Mouse (Mus musculus) embryonic facial prominence, embryonic 15.5 days (tissue): ENCODE measurements around the gene Gm973. TPM values are rescaled to one million over a fixed set of nuclear protein-coding genes. Genes with fewer than 3 reads are reported as not detected.

Source experiments
- ATAC-seq: fragments of 200-750 bp; cut with Nextera tagmentation; 2 replicates; pipeline ENCODE4 v1.8.0; 2017; ENCODE audit warnings: low read depth, moderate TSS enrichment; ENCODE audit not compliant: insufficient number of reproducible peaks, low FRiP score, low TSS enrichment
- H3K27ac ChIP-seq: fragments of 300-500 bp; sonication (generic); replicated peaks from 2 replicates; pipeline ENCODE4 v1.5.1; 2015; ENCODE audit warnings: mild to moderate bottlenecking, inconsistent platforms
- H3K27me3 ChIP-seq: fragments of 300-500 bp; sonication (generic); 2 replicates; pipeline ENCODE4 v1.6.1; 2015; ENCODE audit warnings: inconsistent platforms
- H3K36me3 ChIP-seq: fragments of 300-500 bp; sonication (generic); 2 replicates; pipeline ENCODE4 v1.6.1; 2015; ENCODE audit warnings: mild to moderate bottlenecking, inconsistent platforms
- H3K4me1 ChIP-seq: fragments of 300-500 bp; sonication (generic); 2 replicates; pipeline ENCODE4 v1.6.1; 2015; ENCODE audit warnings: inconsistent platforms
- H3K4me2 ChIP-seq: fragments of 300-500 bp; sonication (generic); replicated peaks from 2 replicates; pipeline ENCODE4 v1.6.1; 2015; ENCODE audit warnings: mild to moderate bottlenecking, inconsistent platforms
- H3K4me3 ChIP-seq: fragments of 300-500 bp; sonication (generic); replicated peaks from 2 replicates; pipeline ENCODE4 v1.5.1; 2015; ENCODE audit warnings: mild to moderate bottlenecking, inconsistent platforms
- H3K9ac ChIP-seq: fragments of 300-500 bp; sonication (generic); 2 replicates; pipeline ENCODE4 v1.6.1; 2015; ENCODE audit warnings: inconsistent platforms
- H3K9me3 ChIP-seq: fragments of 300-500 bp; sonication (generic); replicated peaks from 2 replicates; pipeline ENCODE4 v1.6.1; 2016; ENCODE audit warnings: inconsistent platforms
- WGBS: fragments of 180-500 bp; shearing (Covaris S2); methylation state at CpG from one replicate; pipeline ENCODE4 v1.1.7; 2015; 5-methylcytosine and 5-hydroxymethylcytosine counted together
- polyA plus RNA-seq: library from polyadenylated mRNA; unstranded; fragments of >200 nt; fragmentation: Nextera tagmentation; extraction: Ambion mirVana; gene quantifications from 2 replicates; pipeline ENCODE4 v1.2.1, GENCODE M21; 2015

Gm973 gene
- polyA plus RNA-seq, 1 experiment from 2014 or later, result 13.4 TPM

- ATAC-seq, result no peak
- Histone ChIP-seq H3K4me1 (no peaks in the 10 kb centered on the region), H3K36me3 (no peaks in the 10 kb centered on the region), H3K9me3 (no peaks in the 10 kb centered on the region), H3K27ac (no peak overlapping the region), H3K4me2 (no peak overlapping the region), H3K4me3 (no peak overlapping the region), H3K27me3 (no peaks in the 10 kb centered on the region), H3K9ac (no peak overlapping the region)
- 64% methylated on average over 7 of the region's 7 CpGs for WGBS
These were observed 33.1 kb downstream of the Gm973 start for GRCm38 (mm10) chr1:59549036-59549675.

GRCm38 (mm10) chr1:59550227-59550626, 34.2 kb downstream of the Gm973 start:
- no peak overlapping the region for H3K27ac ChIP-seq
- no peaks in the 10 kb centered on the region for H3K9me3 ChIP-seq
- H3K27me3 ChIP-seq, result no peaks in the 10 kb centered on the region
- WGBS, result 57% methylated on average over 6 of the region's 6 CpGs
- no peak overlapping the region for H3K9ac ChIP-seq
- H3K4me2 ChIP-seq, result no peak overlapping the region
- no peaks in the 10 kb centered on the region for H3K4me1 ChIP-seq
- no peak for ATAC-seq
- H3K36me3 ChIP-seq, result no peaks in the 10 kb centered on the region
- no peak overlapping the region for H3K4me3 ChIP-seq

GRCm38 (mm10) chr1:59550996-59551395, 34.9 kb downstream of the Gm973 start:
- Histone ChIP-seq H3K9ac (no peak overlapping the region), H3K4me1 (no peaks in the 10 kb centered on the region), H3K36me3 (no peaks in the 10 kb centered on the region), H3K4me3 (no peak overlapping the region), H3K4me2 (no peak overlapping the region), H3K27me3 (no peaks in the 10 kb centered on the region), H3K9me3 (no peaks in the 10 kb centered on the region), H3K27ac (no peak overlapping the region)
- ATAC-seq, result no peak
- WGBS, result 60% methylated on average over 11 of the region's 11 CpGs

GRCm38 (mm10) chr1:59553708-59554107, 37.6 kb downstream of the Gm973 start:
- H3K36me3 ChIP-seq, result no peaks in the 10 kb centered on the region
- WGBS, result 38% methylated on average over 5 of the region's 5 CpGs
- no peak overlapping the region for H3K4me2 ChIP-seq
- H3K9ac ChIP-seq, result no peak overlapping the region
- H3K27ac ChIP-seq, result no peak overlapping the region
- no peaks in the 10 kb centered on the region for H3K27me3 ChIP-seq
- no peak overlapping the region for H3K4me3 ChIP-seq
- H3K4me1 ChIP-seq, result no peaks in the 10 kb centered on the region
- no peak for ATAC-seq
- H3K9me3 ChIP-seq, result no peaks in the 10 kb centered on the region

- Histone ChIP-seq H3K27me3 (no peaks in the 10 kb centered on the region), H3K9me3 (no peaks in the 10 kb centered on the region), H3K27ac (no peak overlapping the region), H3K9ac (no peak overlapping the region), H3K4me3 (no peak overlapping the region), H3K36me3 (no peaks in the 10 kb centered on the region), H3K4me1 (peaks cover 12% of the 10 kb centered on the region), H3K4me2 (no peak overlapping the region)
- WGBS, result 46% methylated on average over 2 of the region's 2 CpGs
- no peak for ATAC-seq
These were observed 47.5 kb downstream of the Gm973 start for GRCm38 (mm10) chr1:59563581-59563980.

GRCm38 (mm10) chr1:59565804-59566203, 49.7 kb downstream of the Gm973 start:
- Histone ChIP-seq H3K4me2 (no peak overlapping the region), H3K36me3 (no peaks in the 10 kb centered on the region), H3K9ac (no peak overlapping the region), H3K27ac (peak overlapping the region; percentile 35; the same call in 1 of the 2 replicates), H3K9me3 (no peaks in the 10 kb centered on the region), H3K27me3 (no peaks in the 10 kb centered on the region), H3K4me1 (peaks cover 16% of the 10 kb centered on the region), H3K4me3 (no peak overlapping the region)
- ATAC-seq, result no peak
- 67% methylated on average over 5 of the region's 5 CpGs for WGBS

- Histone ChIP-seq H3K4me3 (no peak overlapping the region), H3K9ac (no peak overlapping the region), H3K27me3 (no peaks in the 10 kb centered on the region), H3K9me3 (no peaks in the 10 kb centered on the region), H3K27ac (peak overlapping the region; percentile 35; the same call in 1 of the 2 replicates), H3K4me2 (no peak overlapping the region), H3K36me3 (no peaks in the 10 kb centered on the region), H3K4me1 (peaks cover 16% of the 10 kb centered on the region)
- ATAC-seq, result no peak
- WGBS, result 67% methylated on average over 7 of the region's 7 CpGs
These were observed 50.2 kb downstream of the Gm973 start for GRCm38 (mm10) chr1:59566281-59566680.

- no peak for ATAC-seq
- Histone ChIP-seq H3K4me1 (peaks cover 16% of the 10 kb centered on the region), H3K9ac (no peak overlapping the region)
These were observed 50.9 kb downstream of the Gm973 start for GRCm38 (mm10) chr1:59566926-59567325.

GRCm38 (mm10) chr1:59567521-59567920, 51.5 kb downstream of the Gm973 start:
- no peak for ATAC-seq
- H3K36me3 ChIP-seq, result no peaks in the 10 kb centered on the region
- H3K4me1 ChIP-seq, result peaks cover 16% of the 10 kb centered on the region
- no peak overlapping the region for H3K9ac ChIP-seq
- WGBS, result 90% methylated on average over 4 of the region's 4 CpGs
- H3K4me2 ChIP-seq, result no peak overlapping the region
- peak overlapping the region; percentile 2; the same call in 1 of the 2 replicates for H3K27ac ChIP-seq
- H3K9me3 ChIP-seq, result no peaks in the 10 kb centered on the region
- H3K27me3 ChIP-seq, result no peaks in the 10 kb centered on the region
- no peak overlapping the region for H3K4me3 ChIP-seq

More at GRCm38 (mm10) chr1:59566926-59567325, 50.9 kb downstream of the Gm973 start:
- H3K27ac ChIP-seq, result 0 out of 2 replicates have a peak overlapping the region, but pooled peaks have one; percentile 35
- no peak overlapping the region for H3K4me2 ChIP-seq
- WGBS, result 48% methylated on average over 6 of the region's 6 CpGs
- no peaks in the 10 kb centered on the region for H3K9me3 ChIP-seq
- H3K27me3 ChIP-seq, result no peaks in the 10 kb centered on the region
- H3K4me3 ChIP-seq, result no peak overlapping the region
- no peaks in the 10 kb centered on the region for H3K36me3 ChIP-seq

- no peaks in the 10 kb centered on the region for H3K9me3 ChIP-seq
- H3K27me3 ChIP-seq, result no peaks in the 10 kb centered on the region
- no peak for ATAC-seq
These were observed 52.2 kb downstream of the Gm973 start for GRCm38 (mm10) chr1:59568283-59568682.

GRCm38 (mm10) chr1:59569301-59569700, 53.2 kb downstream of the Gm973 start:
- ATAC-seq, result no peak
- Histone ChIP-seq H3K9ac (no peak overlapping the region), H3K4me1 (peaks cover 16% of the 10 kb centered on the region), H3K4me2 (no peak overlapping the region), H3K27ac (no peak overlapping the region), H3K27me3 (no peaks in the 10 kb centered on the region), H3K36me3 (no peaks in the 10 kb centered on the region), H3K4me3 (no peak overlapping the region), H3K9me3 (no peaks in the 10 kb centered on the region)
- 65% methylated on average over 5 of the region's 5 CpGs for WGBS

More at GRCm38 (mm10) chr1:59568283-59568682, 52.2 kb downstream of the Gm973 start:
- peaks cover 16% of the 10 kb centered on the region for H3K4me1 ChIP-seq
- no peak overlapping the region for H3K27ac ChIP-seq
- WGBS, result 80% methylated on average over 1 of the region's 1 CpGs
- H3K4me2 ChIP-seq, result no peak overlapping the region
- no peak overlapping the region for H3K9ac ChIP-seq
- no peaks in the 10 kb centered on the region for H3K36me3 ChIP-seq
- H3K4me3 ChIP-seq, result no peak overlapping the region

GRCm38 (mm10) chr1:59570767-59571166, 54.7 kb downstream of the Gm973 start:
- no peak for ATAC-seq
- Histone ChIP-seq H3K4me3 (no peak overlapping the region), H3K4me2 (no peak overlapping the region), H3K27me3 (no peaks in the 10 kb centered on the region), H3K36me3 (no peaks in the 10 kb centered on the region), H3K9me3 (no peaks in the 10 kb centered on the region), H3K9ac (no peak overlapping the region), H3K27ac (no peak overlapping the region), H3K4me1 (peaks cover 22% of the 10 kb centered on the region)
- WGBS, result 66% methylated on average over 4 of the region's 4 CpGs
